Mouse (Mus musculus): Measurements from ENCODE around the gene Slc43a2. TPM values are rescaled to one million over a fixed set of nuclear protein-coding genes. Genes with fewer than 3 reads are reported as not detected.

The Slc43a2 gene
- polyA plus RNA-seq, 1 experiment from 2014 or later = 3.2 TPM

DNA sequence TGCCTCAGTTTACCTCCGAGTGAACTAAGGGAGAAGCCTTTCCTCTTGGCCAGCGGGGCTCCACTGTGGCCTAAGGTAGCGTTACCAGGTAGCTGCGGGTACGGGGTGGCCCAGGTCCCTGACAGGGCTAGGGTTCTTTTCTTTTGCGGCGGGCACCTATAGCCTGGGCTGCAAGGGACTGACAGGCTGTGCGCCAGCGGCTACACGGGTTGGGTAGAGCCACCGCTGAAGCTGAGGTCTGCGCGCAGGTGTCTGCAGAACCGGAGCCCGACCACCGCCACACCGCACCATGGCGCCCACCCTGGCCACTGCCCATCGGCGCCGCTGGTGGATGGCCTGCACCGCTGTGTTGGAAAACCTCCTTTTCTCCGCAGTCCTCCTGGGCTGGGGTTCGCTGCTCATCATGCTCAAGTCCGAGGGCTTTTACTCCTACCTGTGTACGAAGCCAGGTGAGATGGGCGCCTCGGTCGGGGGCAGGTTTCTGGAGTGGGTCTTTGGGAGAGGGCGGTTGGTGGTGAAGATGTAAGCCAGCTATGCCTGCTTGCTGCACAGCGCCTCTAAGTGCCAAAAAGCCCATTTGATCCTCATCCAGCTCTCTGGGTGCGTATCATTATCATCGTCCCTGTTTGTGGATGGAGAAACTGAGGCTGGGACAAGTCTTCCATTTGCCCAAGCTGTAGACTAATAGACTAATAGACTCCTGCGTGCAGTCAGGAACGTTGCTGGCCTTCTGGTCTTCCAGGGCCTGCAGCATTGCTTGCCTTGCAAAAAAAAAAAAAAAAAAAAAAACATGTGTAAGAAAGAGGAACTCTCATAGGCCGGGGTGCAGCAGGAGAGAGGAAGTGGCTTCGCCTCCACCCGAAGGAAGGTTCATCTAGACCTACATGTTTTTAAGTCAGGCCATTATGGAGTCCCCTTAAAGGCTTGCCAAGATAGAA lies 1.1 kb downstream of the Slc43a2 start:
- Histone ChIP-seq H3K9me3 (replicated peaks; ENCODE audit: control insufficient read depth, low read length) (no peaks in the 10 kb centered on the region), H3K36me3 (replicated peaks; ENCODE audit: control insufficient read depth, insufficient read depth, low read depth, low read length) (no peaks in the 10 kb centered on the region), H3K4me3 (ENCODE audit: low read depth, low read length) (peak overlapping the region; percentile 68), H3K27ac (replicated peaks; ENCODE audit: low read depth, low read length) (no peak overlapping the region), H3K9ac (replicated peaks; ENCODE audit: low read length) (peak overlapping the region; percentile 46), H3K4me1 (ENCODE audit: control insufficient read depth, insufficient read depth, low read length) (no peaks in the 10 kb centered on the region; the same call in 1 of the 2 replicates), H3K4me2 (ENCODE audit: low read depth, low read length) (peak overlapping the region; percentile 97), H3K27me3 (ENCODE audit: control insufficient read depth, insufficient read depth, low read length) (no peaks in the 10 kb centered on the region)
- no peak for DNase-seq (ENCODE audit: low spot score)
- 0 out of 2 replicates have a peak, but pooled peaks have one; percentile 15 for ATAC-seq (replicated peaks; ENCODE audit: insufficient number of reproducible peaks, low FRiP score, low TSS enrichment, low read depth)
- WGBS = 16% methylated on average over 36 of the region's 38 CpGs

DNA sequence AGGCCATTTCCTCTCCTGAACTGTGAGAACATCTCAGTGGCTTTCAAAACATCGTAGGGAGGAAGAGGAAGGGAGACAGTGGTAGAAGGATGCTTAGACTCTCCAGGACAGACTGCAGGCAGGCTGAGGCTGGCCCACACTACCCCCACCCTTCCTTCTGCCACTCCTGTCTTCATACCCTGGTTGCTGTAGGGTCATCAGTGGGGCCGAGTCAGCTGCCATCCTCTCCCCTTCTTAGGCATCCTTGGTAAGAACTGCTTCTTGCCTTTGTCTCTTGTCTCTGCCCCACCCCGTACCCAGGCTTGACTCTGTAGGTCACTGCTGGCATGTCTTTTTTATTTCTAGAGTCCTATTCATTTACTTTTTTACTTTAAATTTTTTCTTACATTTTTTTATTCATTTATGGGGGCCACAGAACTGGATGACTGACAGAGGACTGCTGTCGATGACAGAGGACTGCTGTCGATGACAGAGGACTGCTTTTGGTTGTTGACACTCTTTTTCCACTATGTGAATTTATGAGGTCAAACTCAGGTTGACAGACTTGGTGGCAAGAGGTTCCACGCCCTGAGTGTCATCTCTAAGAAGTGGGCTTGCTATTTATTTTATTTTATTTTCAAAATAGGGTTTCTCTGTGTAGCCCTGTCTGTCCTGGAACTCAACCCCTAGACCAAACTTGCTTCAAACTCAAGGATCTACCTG lies 2.0 kb downstream of the Slc43a2 start:
- Histone ChIP-seq H3K4me1 (ENCODE audit: control insufficient read depth, insufficient read depth, low read length) (peaks cover 3% of the 10 kb centered on the region; the same call in 1 of the 2 replicates), H3K36me3 (replicated peaks; ENCODE audit: control insufficient read depth, insufficient read depth, low read depth, low read length) (no peaks in the 10 kb centered on the region), H3K4me3 (ENCODE audit: low read depth, low read length) (no peak overlapping the region), H3K9me3 (replicated peaks; ENCODE audit: control insufficient read depth, low read length) (no peaks in the 10 kb centered on the region), H3K9ac (replicated peaks; ENCODE audit: low read length) (no peak overlapping the region), H3K4me2 (ENCODE audit: low read depth, low read length) (no peak overlapping the region), H3K27me3 (ENCODE audit: control insufficient read depth, insufficient read depth, low read length) (no peaks in the 10 kb centered on the region), H3K27ac (replicated peaks; ENCODE audit: low read depth, low read length) (no peak overlapping the region)
- ATAC-seq (replicated peaks; ENCODE audit: insufficient number of reproducible peaks, low FRiP score, low TSS enrichment, low read depth) = no peak
- 77% methylated on average over 6 of the region's 6 CpGs for WGBS
- no peak for DNase-seq (ENCODE audit: low spot score)

DNA sequence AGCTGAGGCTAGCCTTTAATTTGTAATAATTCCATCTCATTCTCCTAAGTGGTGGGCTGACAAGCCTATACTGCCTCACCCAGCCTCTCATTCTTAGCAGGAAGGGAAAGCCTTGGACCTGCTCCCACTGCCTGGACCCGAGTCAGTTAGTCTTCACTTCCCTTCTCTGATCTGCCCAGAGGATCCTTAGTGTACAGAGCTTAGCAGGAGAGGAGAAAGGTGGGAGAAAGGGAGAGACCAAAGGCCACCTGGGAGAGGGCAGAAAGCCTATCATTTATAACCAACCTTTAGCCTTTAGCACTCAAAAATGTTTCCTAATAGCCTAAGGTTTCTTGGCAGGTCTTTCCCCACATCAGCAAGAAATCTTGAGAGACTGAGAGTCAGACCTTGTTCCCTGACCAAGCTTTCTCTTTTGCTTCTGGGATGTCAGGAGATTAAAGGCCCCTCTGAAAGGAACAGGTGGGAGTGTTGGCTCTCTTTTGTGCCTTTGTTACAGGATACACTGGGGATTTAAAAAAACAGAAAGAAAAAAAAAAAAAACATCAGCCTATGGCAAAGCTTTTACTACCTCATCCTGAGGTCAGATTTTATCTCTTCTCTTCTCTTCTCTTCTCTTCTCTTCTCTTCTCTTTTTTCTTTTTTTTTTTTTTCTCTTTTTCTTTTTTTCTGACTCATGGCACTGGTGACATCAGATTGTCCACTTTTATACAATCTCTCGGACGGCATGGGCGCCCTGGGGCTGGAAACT lies 3.0 kb downstream of the Slc43a2 start:
- peaks cover 3% of the 10 kb centered on the region; the same call in 1 of the 2 replicates for H3K4me1 ChIP-seq (ENCODE audit: control insufficient read depth, insufficient read depth, low read length)
- no peak overlapping the region for H3K27ac ChIP-seq (replicated peaks; ENCODE audit: low read depth, low read length)
- 46% methylated on average over 4 of the region's 4 CpGs for WGBS
- no peak for DNase-seq (ENCODE audit: low spot score)
- H3K27me3 ChIP-seq (ENCODE audit: control insufficient read depth, insufficient read depth, low read length) = no peaks in the 10 kb centered on the region
- no peak overlapping the region for H3K4me3 ChIP-seq (ENCODE audit: low read depth, low read length)
- no peaks in the 10 kb centered on the region for H3K9me3 ChIP-seq (replicated peaks; ENCODE audit: control insufficient read depth, low read length)
- no peaks in the 10 kb centered on the region for H3K36me3 ChIP-seq (replicated peaks; ENCODE audit: control insufficient read depth, insufficient read depth, low read depth, low read length)
- H3K4me2 ChIP-seq (ENCODE audit: low read depth, low read length) = no peak overlapping the region
- H3K9ac ChIP-seq (replicated peaks; ENCODE audit: low read length) = no peak overlapping the region
- no peak for ATAC-seq (replicated peaks; ENCODE audit: insufficient number of reproducible peaks, low FRiP score, low TSS enrichment, low read depth)

DNA sequence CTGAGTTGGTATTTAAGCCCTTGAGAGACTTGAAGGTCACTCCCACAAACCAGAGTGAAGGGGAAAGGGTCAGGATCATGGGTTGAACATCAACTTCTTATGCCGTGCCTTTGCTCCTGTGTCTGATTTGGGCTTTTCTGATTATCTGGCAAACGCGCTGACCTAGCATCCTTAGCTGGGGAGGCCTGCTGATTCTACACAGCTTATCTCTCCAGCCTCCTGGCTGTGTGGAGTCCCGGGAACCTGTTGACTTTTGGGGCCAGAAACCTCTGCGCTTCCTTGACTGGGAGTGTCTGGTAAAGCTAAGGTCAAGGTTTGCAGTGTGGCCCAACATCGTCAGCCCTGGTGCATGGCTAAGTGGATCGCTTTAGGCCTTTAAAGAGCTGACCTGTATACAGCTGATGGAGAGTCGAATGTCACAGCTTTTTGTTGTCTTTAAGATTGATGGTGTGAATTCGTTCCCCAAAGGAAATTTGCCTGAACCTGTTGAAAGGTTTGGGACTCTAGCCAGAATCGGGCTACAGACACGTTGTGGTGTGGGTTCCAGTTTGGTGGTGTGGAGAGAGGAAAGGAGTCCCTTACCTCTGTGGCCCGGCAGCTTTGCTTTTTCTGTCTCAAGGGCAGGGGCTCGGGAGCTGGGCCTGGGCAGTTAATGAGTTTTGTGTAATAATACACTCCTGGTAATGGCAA lies 3.8 kb downstream of the Slc43a2 start:
- no peaks in the 10 kb centered on the region for H3K27me3 ChIP-seq (ENCODE audit: control insufficient read depth, insufficient read depth, low read length)
- no peaks in the 10 kb centered on the region for H3K9me3 ChIP-seq (replicated peaks; ENCODE audit: control insufficient read depth, low read length)
- 57% methylated on average over 13 of the region's 13 CpGs for WGBS
- no peaks in the 10 kb centered on the region for H3K36me3 ChIP-seq (replicated peaks; ENCODE audit: control insufficient read depth, insufficient read depth, low read depth, low read length)
- H3K4me2 ChIP-seq (ENCODE audit: low read depth, low read length) = no peak overlapping the region
- no peak for DNase-seq (ENCODE audit: low spot score)
- ATAC-seq (replicated peaks; ENCODE audit: insufficient number of reproducible peaks, low FRiP score, low TSS enrichment, low read depth) = no peak
- peaks cover 3% of the 10 kb centered on the region; the same call in 1 of the 2 replicates for H3K4me1 ChIP-seq (ENCODE audit: control insufficient read depth, insufficient read depth, low read length)
- no peak overlapping the region for H3K9ac ChIP-seq (replicated peaks; ENCODE audit: low read length)
- H3K27ac ChIP-seq (replicated peaks; ENCODE audit: low read depth, low read length) = no peak overlapping the region
- H3K4me3 ChIP-seq (ENCODE audit: low read depth, low read length) = no peak overlapping the region

DNA sequence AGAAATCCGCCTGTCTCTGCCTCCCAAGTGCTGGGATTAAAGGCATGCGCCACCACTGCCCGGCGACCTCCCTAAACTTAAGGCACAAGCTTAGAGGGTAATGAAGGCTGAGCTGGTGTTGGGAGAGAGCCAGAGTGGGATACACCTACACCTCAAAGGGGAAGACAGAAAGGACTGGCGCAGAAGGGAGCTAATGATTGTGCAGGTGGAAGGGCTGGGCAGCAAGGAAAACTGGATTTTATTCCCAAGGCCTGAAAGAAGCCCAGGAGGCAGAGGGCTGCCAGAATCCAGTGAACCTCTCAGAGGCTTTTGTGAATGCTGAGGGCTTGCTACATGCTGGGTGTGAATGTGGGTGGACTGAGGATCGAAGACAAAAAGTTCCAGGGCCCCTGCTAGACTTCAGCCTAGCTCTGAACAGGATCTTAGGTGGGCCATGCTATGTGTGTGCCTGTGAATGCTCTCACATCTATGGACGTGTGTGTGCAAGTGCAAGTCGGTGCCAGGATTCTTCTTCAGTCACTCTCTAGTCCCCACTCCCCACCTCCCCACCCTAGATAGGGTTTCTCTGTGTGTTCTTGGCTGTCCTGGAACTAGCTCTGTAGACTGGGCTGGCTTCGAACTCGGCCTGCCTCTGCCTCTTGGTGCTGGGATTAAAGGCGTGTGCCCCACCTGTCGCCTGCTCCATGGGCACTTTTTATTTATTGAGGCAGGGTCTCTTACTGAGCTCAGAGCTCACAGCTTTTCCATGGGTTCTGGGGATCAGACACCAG lies 4.9 kb downstream of the Slc43a2 start:
- H3K4me3 ChIP-seq (ENCODE audit: low read depth, low read length) = no peak overlapping the region
- no peak for DNase-seq (ENCODE audit: low spot score)
- no peak for ATAC-seq (replicated peaks; ENCODE audit: insufficient number of reproducible peaks, low FRiP score, low TSS enrichment, low read depth)
- peaks cover 3% of the 10 kb centered on the region; the same call in 1 of the 2 replicates for H3K4me1 ChIP-seq (ENCODE audit: control insufficient read depth, insufficient read depth, low read length)
- H3K9ac ChIP-seq (replicated peaks; ENCODE audit: low read length) = no peak overlapping the region
- no peaks in the 10 kb centered on the region for H3K27me3 ChIP-seq (ENCODE audit: control insufficient read depth, insufficient read depth, low read length)
- WGBS = 87% methylated on average over 12 of the region's 12 CpGs
- H3K9me3 ChIP-seq (replicated peaks; ENCODE audit: control insufficient read depth, low read length) = no peaks in the 10 kb centered on the region
- H3K36me3 ChIP-seq (replicated peaks; ENCODE audit: control insufficient read depth, insufficient read depth, low read depth, low read length) = no peaks in the 10 kb centered on the region
- no peak overlapping the region for H3K4me2 ChIP-seq (ENCODE audit: low read depth, low read length)
- H3K27ac ChIP-seq (replicated peaks; ENCODE audit: low read depth, low read length) = no peak overlapping the region

GRCm38 (mm10) chr11:75537025-75537414 lies 5.5 kb downstream of the Slc43a2 start:
- Histone ChIP-seq H3K4me3 (ENCODE audit: low read depth, low read length) (no peak overlapping the region), H3K9me3 (replicated peaks; ENCODE audit: control insufficient read depth, low read length) (no peaks in the 10 kb centered on the region), H3K4me2 (ENCODE audit: low read depth, low read length) (no peak overlapping the region), H3K27ac (replicated peaks; ENCODE audit: low read depth, low read length) (no peak overlapping the region), H3K36me3 (replicated peaks; ENCODE audit: control insufficient read depth, insufficient read depth, low read depth, low read length) (no peaks in the 10 kb centered on the region), H3K9ac (replicated peaks; ENCODE audit: low read length) (no peak overlapping the region), H3K4me1 (ENCODE audit: control insufficient read depth, insufficient read depth, low read length) (peaks cover 3% of the 10 kb centered on the region; the same call in 1 of the 2 replicates), H3K27me3 (ENCODE audit: control insufficient read depth, insufficient read depth, low read length) (no peaks in the 10 kb centered on the region)
- DNase-seq (ENCODE audit: low spot score) (no peak), ATAC-seq (replicated peaks; ENCODE audit: insufficient number of reproducible peaks, low FRiP score, low TSS enrichment, low read depth) (no peak)
- 86% methylated on average over 8 of the region's 8 CpGs for WGBS
